Mouse (Mus musculus) limb, embryonic 14.5 days (tissue): Measurements from ENCODE around the gene Kremen2. TPM values are rescaled to one million over a fixed set of nuclear protein-coding genes. Genes with fewer than 3 reads are reported as not detected.

Source experiments
- ATAC-seq: fragments of 200-750 bp; cut with Nextera tagmentation; 2 replicates; pipeline ENCODE4 v1.8.0; 2017; ENCODE audit warnings: low read depth, moderate number of reproducible peaks, moderate TSS enrichment; ENCODE audit not compliant: low FRiP score
- DNase-seq: peaks from one replicate; pipeline ENCODE4 v3.0.0-alpha.2; 2015; ENCODE audit warnings: low spot score
- H3K27ac ChIP-seq: fragments of 300-500 bp; sonication (generic); replicated peaks from 2 replicates; pipeline ENCODE4 v1.5.1; 2014; ENCODE audit warnings: low read depth, mild to moderate bottlenecking, low read length, moderate library complexity, mixed read lengths
- H3K27me3 ChIP-seq: fragments of 300-500 bp; sonication (generic); 2 replicates; pipeline ENCODE4 v1.6.1; 2014; ENCODE audit warnings: low read length, mixed read lengths; ENCODE audit not compliant: control insufficient read depth, insufficient read depth
- H3K36me3 ChIP-seq: fragments of 300-500 bp; sonication (generic); 2 replicates; pipeline ENCODE4 v1.6.1; 2014; ENCODE audit warnings: mild to moderate bottlenecking, low read length, moderate library complexity, mixed read lengths; ENCODE audit not compliant: control insufficient read depth, insufficient read depth
- H3K4me1 ChIP-seq: fragments of 300-500 bp; sonication (generic); 2 replicates; pipeline ENCODE4 v1.6.1; 2014; ENCODE audit warnings: antibody characterized with exemption, low read length, mixed read lengths; ENCODE audit not compliant: control insufficient read depth, insufficient read depth
- H3K4me2 ChIP-seq: fragments of 300-500 bp; sonication (generic); replicated peaks from 2 replicates; pipeline ENCODE4 v1.6.1; 2014; ENCODE audit warnings: low read depth, mild to moderate bottlenecking, low read length, moderate library complexity; ENCODE audit not compliant: severe bottlenecking
- H3K4me3 ChIP-seq: fragments of 300-500 bp; sonication (generic); replicated peaks from 2 replicates; pipeline ENCODE4 v1.5.1; 2014; ENCODE audit warnings: low read length
- H3K9ac ChIP-seq: fragments of 300-500 bp; sonication (generic); 2 replicates; pipeline ENCODE4 v1.6.1; 2014; ENCODE audit warnings: mild to moderate bottlenecking, low read depth, low read length, moderate library complexity; ENCODE audit not compliant: severe bottlenecking
- H3K9me3 ChIP-seq: fragments of 300-500 bp; sonication (generic); 2 replicates; pipeline ENCODE4 v1.6.1; 2016; ENCODE audit warnings: low read length; ENCODE audit not compliant: control insufficient read depth
- POLR2A ChIP-seq: fragments of 200-500 bp; IDR thresholded peaks from 2 replicates; pipeline ENCODE4 v1.8.0; 2012; ENCODE audit warnings: inconsistent platforms, mild to moderate bottlenecking, moderate library complexity, borderline replicate concordance; ENCODE audit not compliant: insufficient read depth, insufficient read length; ENCODE audit errors: extremely low read depth
- WGBS: fragments of 180-500 bp; shearing (Covaris S2); extraction: QIAGEN DNeasy Blood & Tissue Kit; methylation state at CpG from one replicate; pipeline ENCODE4 v1.1.7; 2014; 5-methylcytosine and 5-hydroxymethylcytosine counted together
- polyA plus RNA-seq, 2 experiments: library from polyadenylated mRNA; depleted of rRNA in 1 of 2; stranded (reverse) in 1 of 2; unstranded in 1 of 2; fragments of >200 nt; fragmentation: Nextera tagmentation in 1 of 2; extraction: Ambion mirVana in 1 of 2; gene quantifications; 2 replicates each; pipeline versions ENCODE4 v1.2.1 to v1.2.3; 2012 to 2014

Gene Kremen2
- polyA plus RNA-seq (2012; rRNA removed) (40.1 and 50.6 TPM in 2 replicates), polyA plus RNA-seq (2014; fragmentation: Nextera tagmentation; extraction: Ambion mirVana) (42.4 and 42.6 TPM in 2 replicates)

GRCm38 (mm10) chr17:23745301-23746251, at the start of gene Kremen2:
TSS of gene Kremen2 (minus strand) at chr17:23745833.
- H3K27ac ChIP-seq, result no peak within 1 kb of the TSS
- peak; percentile 30 for ATAC-seq
- DNase-seq, result no peak
- no peaks in the 10 kb centered on the region for H3K36me3 ChIP-seq
- no peak for TF ChIP-seq POLR2A
- peak within 1 kb of the TSS; percentile 41 for H3K4me2 ChIP-seq
- peaks cover 61% of the 10 kb centered on the region for H3K27me3 ChIP-seq
- peak within 1 kb of the TSS; percentile 38 for H3K9ac ChIP-seq
- H3K4me3 ChIP-seq, result peak within 1 kb of the TSS; percentile 24
- no peaks in the 10 kb centered on the region for H3K9me3 ChIP-seq
- H3K4me1 ChIP-seq, result peaks cover 20% of the 10 kb centered on the region
- 1% methylated on average over 35 of the region's 45 CpGs for WGBS

DNA sequence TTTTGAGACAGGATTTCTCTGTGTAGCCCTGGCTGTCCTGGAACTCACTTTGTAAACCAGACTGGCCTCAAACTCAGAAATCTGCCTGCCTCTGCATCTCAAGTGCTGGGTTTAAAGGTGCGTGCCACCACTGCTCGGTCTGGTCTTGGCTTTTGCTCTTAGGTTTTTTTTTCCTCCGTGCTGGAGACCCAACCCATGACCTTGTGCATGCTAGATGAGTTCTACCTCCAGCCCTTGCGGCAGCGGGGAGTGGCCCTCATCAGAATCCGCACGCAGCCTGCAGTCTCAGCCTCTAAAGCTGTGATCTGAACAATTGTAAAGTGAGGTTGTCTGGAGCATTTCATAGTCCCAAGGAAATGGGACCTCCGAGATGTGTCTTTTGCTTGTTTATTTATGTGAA, 49.7 kb upstream of the Kremen2 start:
- no peak for ATAC-seq
- 95% methylated on average over 8 of the region's 8 CpGs for WGBS
- Histone ChIP-seq H3K27me3 (no peaks in the 10 kb centered on the region), H3K4me1 (peaks cover 8% of the 10 kb centered on the region), H3K27ac (no peak overlapping the region), H3K36me3 (peaks cover 5% of the 10 kb centered on the region; the same call in 1 of the 2 replicates), H3K9ac (no peak overlapping the region), H3K4me3 (no peak overlapping the region), H3K9me3 (no peaks in the 10 kb centered on the region), H3K4me2 (no peak overlapping the region)
- TF ChIP-seq POLR2A, result no peak
- no peak for DNase-seq

- Histone ChIP-seq H3K4me3 (peak overlapping the region; percentile 45), H3K9ac (peak overlapping the region; percentile 87), H3K4me2 (peak overlapping the region; percentile 70), H3K4me1 (peaks cover 18% of the 10 kb centered on the region), H3K27me3 (no peaks in the 10 kb centered on the region), H3K9me3 (no peaks in the 10 kb centered on the region), H3K27ac (peak overlapping the region; percentile 89), H3K36me3 (peaks cover 5% of the 10 kb centered on the region; the same call in 1 of the 2 replicates)
- WGBS, result 48% methylated on average over 2 of the region's 2 CpGs
- DNase-seq (no peak), ATAC-seq (no peak)
- TF ChIP-seq POLR2A, result no peak
Observed at GRCm38 (mm10) chr17:23791079-23791357, 45.4 kb upstream of the Kremen2 start.

DNA sequence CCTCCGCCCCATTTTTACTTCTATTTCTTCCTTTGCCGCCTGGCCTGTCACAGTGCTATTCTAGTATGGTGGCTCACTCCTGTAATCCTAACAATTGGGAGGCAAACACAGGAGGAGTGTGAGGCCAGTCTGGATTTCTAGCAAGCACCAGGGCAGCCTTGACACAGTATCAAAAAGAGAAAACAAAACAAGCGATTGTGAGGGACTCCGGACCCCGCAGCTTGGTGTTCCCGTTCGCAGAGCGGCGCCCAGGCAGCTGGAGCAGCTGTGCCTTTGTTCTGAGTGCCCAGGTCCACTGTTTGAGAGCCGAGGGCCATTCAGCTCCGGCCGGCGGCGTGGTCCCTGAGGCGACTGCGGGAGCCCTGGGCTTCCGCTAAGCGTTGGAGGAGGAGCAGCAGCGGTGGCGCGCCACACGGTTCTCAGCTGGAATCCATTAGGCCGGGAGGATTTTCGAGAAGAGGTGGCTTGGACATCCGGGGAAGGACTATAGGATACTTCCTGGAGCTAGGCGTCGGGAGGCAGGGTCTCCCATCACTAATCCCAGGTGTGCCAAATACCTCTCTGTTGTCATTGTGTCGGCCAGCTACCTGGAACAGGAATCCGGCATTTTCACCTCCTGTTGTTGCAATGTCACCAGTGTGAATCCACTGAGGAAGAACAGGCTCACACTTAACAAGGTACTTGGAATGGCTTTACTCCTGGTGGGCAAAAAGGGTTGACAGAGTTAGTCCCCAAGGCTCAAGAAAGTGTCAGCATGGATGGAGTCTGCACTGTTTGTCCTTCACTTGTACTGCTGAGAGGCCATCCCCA, 44.8 kb upstream of the Kremen2 start, which contains the start of gene Srrm2:
TSS of gene Srrm2 (plus strand) at position 264 of the 810 bp plus-strand sequence.
- WGBS, result under 1% methylated on average over 29 of the region's 29 CpGs
- Histone ChIP-seq H3K9me3 (no peaks in the 10 kb centered on the region), H3K4me1 (peaks cover 18% of the 10 kb centered on the region), H3K4me2 (peak within 1 kb of the TSS; percentile 70), H3K4me3 (peak within 1 kb of the TSS; percentile 45), H3K9ac (peak within 1 kb of the TSS; percentile 87), H3K36me3 (peaks cover 5% of the 10 kb centered on the region; the same call in 1 of the 2 replicates), H3K27me3 (no peaks in the 10 kb centered on the region), H3K27ac (peak within 1 kb of the TSS; percentile 89)
- ATAC-seq (peak; percentile 70), DNase-seq (peak; percentile 56)
- TF ChIP-seq POLR2A, result peak; percentile 82; the same call in 1 of the 2 replicates

GRCm38 (mm10) chr17:23789749-23790268, 44.2 kb upstream of the Kremen2 start:
- H3K27ac ChIP-seq, result peak overlapping the region; percentile 89
- no peak for TF ChIP-seq POLR2A
- H3K9ac ChIP-seq, result peak overlapping the region; percentile 87
- peaks cover 21% of the 10 kb centered on the region for H3K4me1 ChIP-seq
- no peaks in the 10 kb centered on the region for H3K9me3 ChIP-seq
- 18% methylated on average over 8 of the region's 8 CpGs for WGBS
- no peak for ATAC-seq
- peaks cover 5% of the 10 kb centered on the region; the same call in 1 of the 2 replicates for H3K36me3 ChIP-seq
- H3K27me3 ChIP-seq, result no peaks in the 10 kb centered on the region
- no peak for DNase-seq
- peak overlapping the region; percentile 45 for H3K4me3 ChIP-seq
- H3K4me2 ChIP-seq, result peak overlapping the region; percentile 70
